Mouse (Mus musculus) olfactory bulb, adult 2 months (tissue): ENCODE data around the gene Gm43720.

Source experiments
- CTCF ChIP-seq: fragments of 200-500 bp; IDR thresholded peaks from 2 replicates; pipeline ENCODE4 v1.5.1; 2012; ENCODE audit warnings: low read depth, mild to moderate bottlenecking, low read length, moderate library complexity; ENCODE audit not compliant: insufficient read depth
- POLR2A ChIP-seq: fragments of 200-500 bp; IDR thresholded peaks from 2 replicates; pipeline ENCODE4 v1.6.1; 2012; ENCODE audit warnings: mild to moderate bottlenecking, low read depth, low read length, moderate library complexity; ENCODE audit not compliant: insufficient read depth

DNA sequence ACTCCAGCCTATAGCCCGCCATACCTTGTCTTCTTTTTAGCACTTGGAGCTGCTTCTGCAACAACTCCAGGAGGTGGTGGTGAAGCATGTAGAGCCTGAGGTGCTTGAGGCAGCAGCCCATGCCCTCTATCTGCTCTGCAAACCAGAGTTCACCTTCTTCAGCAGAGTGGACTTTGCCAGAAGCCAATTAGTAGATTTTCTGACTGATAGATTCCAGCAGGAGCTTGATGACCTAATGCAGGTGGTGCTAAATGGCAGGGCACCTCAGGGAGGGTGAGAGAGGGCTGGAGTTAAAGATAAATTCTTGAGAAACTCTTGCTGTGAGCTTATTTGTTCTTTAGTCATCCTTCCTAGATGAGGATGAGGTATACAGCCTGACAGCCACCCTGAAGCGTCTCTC lies 19.9 kb upstream of the Gm43720 start:
- TF ChIP-seq CTCF (no peak), POLR2A (no peak)
